Mouse (Mus musculus) forebrain, embryonic 11.5 days (tissue): ENCODE results near the gene Nap1l5. TPM values are rescaled to one million over a fixed set of nuclear protein-coding genes. Genes with fewer than 3 reads are reported as not detected.

Experiments used
- ATAC-seq: fragments of 200-750 bp; cut with Nextera tagmentation; replicated peaks from 2 replicates; pipeline ENCODE4 v1.8.0; 2017; ENCODE audit warnings: moderate TSS enrichment; ENCODE audit not compliant: low FRiP score
- DNase-seq: peaks from one replicate; pipeline ENCODE4 v3.0.0-alpha.2; 2017; ENCODE audit warnings: low spot score
- H3K27ac ChIP-seq: fragments of 300-500 bp; sonication (generic); 2 replicates; pipeline ENCODE4 v1.5.1; 2014; ENCODE audit warnings: low read depth, low read length
- H3K27me3 ChIP-seq: fragments of 300-500 bp; sonication (generic); 2 replicates; pipeline ENCODE4 v1.6.1; 2014; ENCODE audit warnings: mild to moderate bottlenecking, low read length, mixed read lengths; ENCODE audit not compliant: control insufficient read depth, insufficient read depth
- H3K36me3 ChIP-seq: fragments of 300-500 bp; sonication (generic); 2 replicates; pipeline ENCODE4 v1.6.1; 2014; ENCODE audit warnings: mild to moderate bottlenecking, low read length, moderate library complexity, mixed read lengths; ENCODE audit not compliant: control insufficient read depth, insufficient read depth
- H3K4me1 ChIP-seq: fragments of 300-500 bp; sonication (generic); replicated peaks from 2 replicates; pipeline ENCODE4 v1.6.1; 2014; ENCODE audit warnings: low read length, mixed read lengths; ENCODE audit not compliant: control insufficient read depth, insufficient read depth
- H3K4me2 ChIP-seq: fragments of 300-500 bp; sonication (generic); 2 replicates; pipeline ENCODE4 v1.6.1; 2014; ENCODE audit warnings: low read depth, mild to moderate bottlenecking, low read length, moderate library complexity, mixed read lengths; ENCODE audit not compliant: severe bottlenecking
- H3K4me3 ChIP-seq: fragments of 300-500 bp; sonication (generic); 2 replicates; pipeline ENCODE4 v1.5.1; 2014; ENCODE audit warnings: low read depth, low read length
- H3K9ac ChIP-seq: fragments of 300-500 bp; sonication (generic); 2 replicates; pipeline ENCODE4 v1.6.1; 2014; ENCODE audit warnings: low read length
- H3K9me3 ChIP-seq: fragments of 300-500 bp; sonication (generic); 2 replicates; pipeline ENCODE4 v1.6.1; 2016; ENCODE audit warnings: low read length, mixed read lengths; ENCODE audit not compliant: control insufficient read depth
- WGBS: fragments of 180-500 bp; shearing (Covaris S2); extraction: QIAGEN DNeasy Blood & Tissue Kit; methylation state at CpG from one replicate; pipeline ENCODE4 v1.1.7; 2014; 5-methylcytosine and 5-hydroxymethylcytosine counted together
- polyA plus RNA-seq: library from polyadenylated mRNA; unstranded; fragments of >200 nt; fragmentation: Nextera tagmentation; extraction: Ambion mirVana; gene quantifications from 2 replicates; pipeline ENCODE4 v1.2.1, GENCODE M21; 2014

Nap1l5 gene
- polyA plus RNA-seq, 1 experiment from 2014 or later: 19.5 TPM

GRCm38 (mm10) chr6:58933189-58933913, 26.5 kb upstream of the Nap1l5 start:
- WGBS: 39% methylated on average over 6 of the region's 6 CpGs
- H3K4me1 ChIP-seq: no peaks in the 10 kb centered on the region; the same call in 1 of the 2 replicates
- peak; percentile 60 for DNase-seq
- peak overlapping the region; percentile 25; the same call in 1 of the 2 replicates for H3K27ac ChIP-seq
- H3K4me3 ChIP-seq: no peak overlapping the region
- peak; percentile 93 for ATAC-seq
- no peaks in the 10 kb centered on the region for H3K27me3 ChIP-seq
- H3K36me3 ChIP-seq: no peaks in the 10 kb centered on the region
- H3K9me3 ChIP-seq: no peaks in the 10 kb centered on the region
- H3K9ac ChIP-seq: no peak overlapping the region
- no peak overlapping the region for H3K4me2 ChIP-seq

- no peak for DNase-seq
- H3K27ac ChIP-seq: peak overlapping the region; percentile 25; the same call in 1 of the 2 replicates
- no peak overlapping the region for H3K4me3 ChIP-seq
- no peaks in the 10 kb centered on the region; the same call in 1 of the 2 replicates for H3K4me1 ChIP-seq
- no peak overlapping the region for H3K4me2 ChIP-seq
- H3K9me3 ChIP-seq: no peaks in the 10 kb centered on the region
- no peaks in the 10 kb centered on the region for H3K27me3 ChIP-seq
- H3K9ac ChIP-seq: no peak overlapping the region
- ATAC-seq: peak; percentile 63
- 62% methylated on average over 12 of the region's 12 CpGs for WGBS
- no peaks in the 10 kb centered on the region for H3K36me3 ChIP-seq
Observed at GRCm38 (mm10) chr6:58932515-58933188, 25.8 kb upstream of the Nap1l5 start.

GRCm38 (mm10) chr6:58931149-58931548, 24.3 kb upstream of the Nap1l5 start:
- 45% methylated on average over 4 of the region's 4 CpGs for WGBS
- no peaks in the 10 kb centered on the region for H3K27me3 ChIP-seq
- H3K9ac ChIP-seq: no peak overlapping the region
- H3K4me3 ChIP-seq: no peak overlapping the region
- H3K4me1 ChIP-seq: no peaks in the 10 kb centered on the region; the same call in 1 of the 2 replicates
- no peak for ATAC-seq
- H3K36me3 ChIP-seq: no peaks in the 10 kb centered on the region
- H3K9me3 ChIP-seq: no peaks in the 10 kb centered on the region
- no peak for DNase-seq
- no peak overlapping the region for H3K4me2 ChIP-seq
- no peak overlapping the region for H3K27ac ChIP-seq

- H3K9me3 ChIP-seq: no peaks in the 10 kb centered on the region
- H3K4me1 ChIP-seq: no peaks in the 10 kb centered on the region; the same call in 1 of the 2 replicates
- WGBS: 90% methylated on average over 9 of the region's 9 CpGs
- no peak overlapping the region for H3K9ac ChIP-seq
- no peak for ATAC-seq
- H3K4me2 ChIP-seq: no peak overlapping the region
- no peak overlapping the region for H3K4me3 ChIP-seq
- DNase-seq: no peak
- H3K27me3 ChIP-seq: no peaks in the 10 kb centered on the region
- H3K27ac ChIP-seq: no peak overlapping the region
- no peaks in the 10 kb centered on the region for H3K36me3 ChIP-seq
Observed at GRCm38 (mm10) chr6:58929911-58930431, 23.1 kb upstream of the Nap1l5 start.

- Histone ChIP-seq H3K27me3 (no peaks in the 10 kb centered on the region), H3K9me3 (no peaks in the 10 kb centered on the region), H3K4me3 (no peak overlapping the region), H3K9ac (no peak overlapping the region), H3K4me1 (no peaks in the 10 kb centered on the region; the same call in 1 of the 2 replicates), H3K4me2 (no peak overlapping the region), H3K36me3 (no peaks in the 10 kb centered on the region), H3K27ac (no peak overlapping the region)
- WGBS: 71% methylated on average over 2 of the region's 2 CpGs
- DNase-seq (no peak), ATAC-seq (no peak)
Observed at GRCm38 (mm10) chr6:58927881-58928280, 21.0 kb upstream of the Nap1l5 start.

GRCm38 (mm10) chr6:58922511-58922910, 15.6 kb upstream of the Nap1l5 start:
- WGBS: 91% methylated on average over 5 of the region's 5 CpGs
- H3K4me2 ChIP-seq: no peak overlapping the region
- no peak for DNase-seq
- H3K9ac ChIP-seq: no peak overlapping the region
- no peaks in the 10 kb centered on the region for H3K36me3 ChIP-seq
- ATAC-seq: no peak
- H3K27me3 ChIP-seq: no peaks in the 10 kb centered on the region
- no peaks in the 10 kb centered on the region for H3K4me1 ChIP-seq
- no peaks in the 10 kb centered on the region for H3K9me3 ChIP-seq
- H3K4me3 ChIP-seq: no peak overlapping the region
- H3K27ac ChIP-seq: no peak overlapping the region

GRCm38 (mm10) chr6:58921623-58922022, 14.7 kb upstream of the Nap1l5 start:
- Histone ChIP-seq H3K9ac (no peak overlapping the region), H3K27ac (no peak overlapping the region), H3K27me3 (no peaks in the 10 kb centered on the region), H3K4me3 (no peak overlapping the region), H3K4me2 (no peak overlapping the region), H3K9me3 (no peaks in the 10 kb centered on the region), H3K36me3 (no peaks in the 10 kb centered on the region), H3K4me1 (no peaks in the 10 kb centered on the region)
- ATAC-seq: 0 out of 2 replicates have a peak, but pooled peaks have one; percentile 49
- no peak for DNase-seq
- WGBS: 47% methylated on average over 3 of the region's 3 CpGs

- 90% methylated on average over 6 of the region's 6 CpGs for WGBS
- ATAC-seq: no peak
Observed at GRCm38 (mm10) chr6:58920735-58921134, 13.9 kb upstream of the Nap1l5 start.

More at GRCm38 (mm10) chr6:58920735-58921134, 13.9 kb upstream of the Nap1l5 start:
- no peaks in the 10 kb centered on the region for H3K27me3 ChIP-seq
- H3K9me3 ChIP-seq: no peaks in the 10 kb centered on the region
- no peak overlapping the region for H3K9ac ChIP-seq
- no peak overlapping the region for H3K4me3 ChIP-seq
- no peaks in the 10 kb centered on the region for H3K36me3 ChIP-seq
- no peak for DNase-seq
- H3K4me1 ChIP-seq: no peaks in the 10 kb centered on the region
- no peak overlapping the region for H3K27ac ChIP-seq
- H3K4me2 ChIP-seq: no peak overlapping the region
